Comparison of ENCODE assay signal across 17 mouse cellular contexts in genomic region chr14:54472671-54473070, GRCm38 (mm10). TPM values are rescaled to one million over a fixed set of nuclear protein-coding genes. Genes with fewer than 3 reads are reported as not detected.
DNase-seq lines count a peak whose midpoint lies in the region; ATAC-seq and TF ChIP-seq lines count a peak whose summit lies in the region.
"Had no signal": no experiment of that assay in that cellular context is flagged by ENCODE, and none has a peak within 500 bp of the region (broad histone marks: within the 10 kb centered on the region; RNA-seq: fewer than 3 reads in every experiment).

No protein-coding gene starts in this region.

- no peak for TF ChIP-seq POLR2A in brain, embryonic 14.5 days (IDR thresholded peaks at IDR 0.05; ENCODE audit: borderline replicate concordance, extremely low read depth, insufficient read depth, insufficient read length, poor library complexity, severe bottlenecking)
- TF ChIP-seq POLR2A in limb, embryonic 14.5 days (IDR thresholded peaks at IDR 0.05; ENCODE audit: borderline replicate concordance, extremely low read depth, insufficient read depth, insufficient read length): no peak

- H3K9me3 ChIP-seq in forebrain, postnatal 0 days (ENCODE audit: low read length): no peaks in the 10 kb centered on the region
- H3K9me3 ChIP-seq in forebrain, embryonic 10.5 days: no peaks in the 10 kb centered on the region
- H3K9me3 ChIP-seq in midbrain, embryonic 14.5 days (ENCODE audit: control insufficient read depth, low read length): no peaks in the 10 kb centered on the region
- H3K9me3 ChIP-seq in midbrain, embryonic 10.5 days (replicated peaks): no peaks in the 10 kb centered on the region
- H3K9me3 ChIP-seq in limb, embryonic 14.5 days (ENCODE audit: control insufficient read depth, low read length): 0 out of 2 replicates have a peak, but pooled peaks cover 3% of the 10 kb centered on the region
- H3K9me3 ChIP-seq: liver, embryonic 12.5 days had no signal

- DNase-seq in forebrain, postnatal 0 days: peak; percentile 41
- no peak for DNase-seq in forebrain, embryonic 10.5 days (ENCODE audit: extremely low spot score, low spot score)
- peak; percentile 58 for DNase-seq in midbrain, embryonic 14.5 days
- DNase-seq in midbrain, embryonic 10.5 days (ENCODE audit: low spot score): no peak
- peak; percentile 76 for DNase-seq in brain, embryonic 14.5 days (ENCODE audit: low read depth)
- DNase-seq in limb, embryonic 14.5 days (ENCODE audit: low spot score): peak; percentile 71
- DNase-seq in kidney, adult 8-10 months: no peak
- DNase-seq: adrenal gland, postnatal 25 days; gastrocnemius, postnatal 25 days; heart, postnatal 36 days; lung, postnatal 14 days; thymus, adult 18-20 months had no signal

- ATAC-seq in forebrain, postnatal 0 days: no peak
- ATAC-seq in midbrain, embryonic 14.5 days (ENCODE audit: low FRiP score, low TSS enrichment): no peak
- peak; percentile 66 for ATAC-seq in limb, embryonic 14.5 days (ENCODE audit: low FRiP score, low read depth)
- ATAC-seq: CD4-positive, CD25-positive, alpha-beta regulatory T cell, adult 4 months; liver, embryonic 12.5 days had no signal

- no peak overlapping the region for H3K4me3 ChIP-seq in forebrain, postnatal 0 days (ENCODE audit: low read depth, low read length)
- no peak overlapping the region for H3K4me3 ChIP-seq in forebrain, embryonic 10.5 days
- H3K4me3 ChIP-seq in midbrain, embryonic 14.5 days (replicated peaks; ENCODE audit: low read depth, low read length): no peak overlapping the region
- no peak overlapping the region for H3K4me3 ChIP-seq in midbrain, embryonic 10.5 days
- H3K4me3 ChIP-seq in limb, embryonic 14.5 days (replicated peaks; ENCODE audit: low read length): no peak overlapping the region
- H3K4me3 ChIP-seq: layer of hippocampus, adult 2 months; left cerebral cortex, adult 2 months; liver, embryonic 12.5 days had no signal

- H3K4me2 ChIP-seq in forebrain, postnatal 0 days (ENCODE audit: low read depth): no peak overlapping the region
- H3K4me2 ChIP-seq in midbrain, embryonic 14.5 days (ENCODE audit: low read length): no peak overlapping the region
- H3K4me2 ChIP-seq in limb, embryonic 14.5 days (replicated peaks; ENCODE audit: low read depth, low read length, severe bottlenecking): no peak overlapping the region
- H3K4me2 ChIP-seq: heart, embryonic 11.5 days; liver, embryonic 12.5 days had no signal

- H3K9ac ChIP-seq in forebrain, postnatal 0 days: no peak overlapping the region
- H3K9ac ChIP-seq in midbrain, embryonic 14.5 days (replicated peaks; ENCODE audit: low read length): no peak overlapping the region
- H3K9ac ChIP-seq in limb, embryonic 14.5 days (ENCODE audit: low read depth, low read length, severe bottlenecking): no peak overlapping the region
- H3K9ac ChIP-seq: liver, embryonic 12.5 days had no signal

- H3K27ac ChIP-seq in forebrain, postnatal 0 days (ENCODE audit: low read depth, low read length): no peak overlapping the region
- H3K27ac ChIP-seq in forebrain, embryonic 10.5 days: no peak overlapping the region
- no peak overlapping the region for H3K27ac ChIP-seq in midbrain, embryonic 14.5 days (replicated peaks; ENCODE audit: low read depth, low read length)
- no peak overlapping the region for H3K27ac ChIP-seq in midbrain, embryonic 10.5 days (replicated peaks)
- H3K27ac ChIP-seq in limb, embryonic 14.5 days (replicated peaks; ENCODE audit: low read depth, low read length): no peak overlapping the region
- H3K27ac ChIP-seq: layer of hippocampus, adult 2 months; left cerebral cortex, adult 2 months; liver, embryonic 12.5 days had no signal

- H3K27me3 ChIP-seq in forebrain, postnatal 0 days (ENCODE audit: insufficient read depth, low read length): no peaks in the 10 kb centered on the region
- peaks cover 24% of the 10 kb centered on the region for H3K27me3 ChIP-seq in forebrain, embryonic 10.5 days (ENCODE audit: poor library complexity, severe bottlenecking)
- H3K27me3 ChIP-seq in midbrain, embryonic 14.5 days (ENCODE audit: control insufficient read depth, insufficient read depth, low read length): peaks cover 2% of the 10 kb centered on the region; the same call in 1 of the 2 replicates
- peaks cover 22% of the 10 kb centered on the region for H3K27me3 ChIP-seq in midbrain, embryonic 10.5 days (ENCODE audit: low read depth, poor library complexity, severe bottlenecking)
- H3K27me3 ChIP-seq in limb, embryonic 14.5 days (ENCODE audit: control insufficient read depth, insufficient read depth, low read length): no peaks in the 10 kb centered on the region; the same call in 1 of the 2 replicates

- no peaks in the 10 kb centered on the region for H3K4me1 ChIP-seq in forebrain, postnatal 0 days (ENCODE audit: insufficient read depth)
- H3K4me1 ChIP-seq in forebrain, embryonic 10.5 days: peaks cover 32% of the 10 kb centered on the region
- peaks cover 19% of the 10 kb centered on the region for H3K4me1 ChIP-seq in midbrain, embryonic 14.5 days (ENCODE audit: control insufficient read depth, insufficient read depth, low read length)
- peaks cover 29% of the 10 kb centered on the region for H3K4me1 ChIP-seq in midbrain, embryonic 10.5 days
- H3K4me1 ChIP-seq in limb, embryonic 14.5 days (ENCODE audit: control insufficient read depth, insufficient read depth, low read length): peaks cover 9% of the 10 kb centered on the region

- peaks cover 23% of the 10 kb centered on the region for H3K36me3 ChIP-seq in forebrain, postnatal 0 days (ENCODE audit: insufficient read depth)
- H3K36me3 ChIP-seq in forebrain, embryonic 10.5 days (replicated peaks): peaks cover 35% of the 10 kb centered on the region
- H3K36me3 ChIP-seq in midbrain, embryonic 14.5 days (ENCODE audit: control insufficient read depth, insufficient read depth, low read length): peaks cover 29% of the 10 kb centered on the region
- H3K36me3 ChIP-seq in midbrain, embryonic 10.5 days: peaks cover 31% of the 10 kb centered on the region
- peaks cover 30% of the 10 kb centered on the region for H3K36me3 ChIP-seq in limb, embryonic 14.5 days (ENCODE audit: control insufficient read depth, insufficient read depth, low read length)

- WGBS in forebrain, postnatal 0 days: 37% methylated on average over 5 of the region's 5 CpGs
- 85% methylated on average over 5 of the region's 5 CpGs for WGBS in forebrain, embryonic 10.5 days
- WGBS in midbrain, embryonic 14.5 days: 72% methylated on average over 5 of the region's 5 CpGs
- 85% methylated on average over 5 of the region's 5 CpGs for WGBS in midbrain, embryonic 10.5 days
- 49% methylated on average over 5 of the region's 5 CpGs for WGBS in limb, embryonic 14.5 days

- TF ChIP-seq CTCF in forebrain, postnatal 0 days (IDR thresholded peaks at IDR 0.05; ENCODE audit: low read depth): no peak
- no peak for TF ChIP-seq CTCF in brain, embryonic 14.5 days (IDR thresholded peaks at IDR 0.05; ENCODE audit: borderline replicate concordance, extremely low read depth, insufficient read depth, insufficient read length)

RNA-seq across cellular contexts. Expression of gene Rem2, which starts 3.2 kb away (rescaled TPM):
- 25.5 and 31.0 TPM in 2 replicates for total RNA-seq in forebrain, postnatal 0 days (2014; rRNA removed)
- 22.5 and 28.0 TPM in 2 replicates for polyA plus RNA-seq in forebrain, postnatal 0 days (2015; fragmentation: Nextera tagmentation; extraction: Ambion mirVana)
- 12.5 TPM in 2 replicates for polyA plus RNA-seq in forebrain, embryonic 10.5 days (2016; fragmentation: Nextera tagmentation; extraction: Ambion mirVana)
- polyA plus RNA-seq in midbrain, embryonic 14.5 days (2014; fragmentation: Nextera tagmentation; extraction: Ambion mirVana): 37.2 and 44.6 TPM in 2 replicates
- polyA plus RNA-seq in midbrain, embryonic 10.5 days (2016; fragmentation: Nextera tagmentation; extraction: Ambion mirVana): 18.6 and 29.8 TPM in 2 replicates
- 24.7 and 31.3 TPM in 2 replicates for polyA plus RNA-seq in brain, embryonic 14.5 days (2012; rRNA removed)
- 1.7 TPM in 2 replicates for polyA plus RNA-seq in limb, embryonic 14.5 days (2012; rRNA removed)
- 1.4 and 2.1 TPM in 2 replicates for polyA plus RNA-seq in limb, embryonic 14.5 days (2014; fragmentation: Nextera tagmentation; extraction: Ambion mirVana)
- total RNA-seq: gastrocnemius, postnatal 25 days; heart, postnatal 36 days had no signal

RNA-seq across cellular contexts. Expression of gene Lrp10, which starts 8.7 kb away (rescaled TPM):
- 39.6 and 45.8 TPM in 2 replicates for total RNA-seq in forebrain, postnatal 0 days (2014; rRNA removed)
- 38.0 and 38.5 TPM in 2 replicates for polyA plus RNA-seq in forebrain, postnatal 0 days (2015; fragmentation: Nextera tagmentation; extraction: Ambion mirVana)
- polyA plus RNA-seq in forebrain, embryonic 10.5 days (2016; fragmentation: Nextera tagmentation; extraction: Ambion mirVana): 23.8 and 24.4 TPM in 2 replicates
- 26.1 and 27.5 TPM in 2 replicates for polyA plus RNA-seq in midbrain, embryonic 14.5 days (2014; fragmentation: Nextera tagmentation; extraction: Ambion mirVana)
- polyA plus RNA-seq in midbrain, embryonic 10.5 days (2016; fragmentation: Nextera tagmentation; extraction: Ambion mirVana): 25.1 and 26.0 TPM in 2 replicates
- 39.6 and 41.5 TPM in 2 replicates for polyA plus RNA-seq in brain, embryonic 14.5 days (2012; rRNA removed)
- polyA plus RNA-seq in limb, embryonic 14.5 days (2012; rRNA removed): 45.7 and 55.7 TPM in 2 replicates
- polyA plus RNA-seq in limb, embryonic 14.5 days (2014; fragmentation: Nextera tagmentation; extraction: Ambion mirVana): 40.7 and 40.9 TPM in 2 replicates

RNA-seq across cellular contexts. Expression of gene Mmp14, which starts 41.3 kb away (rescaled TPM):
- total RNA-seq in forebrain, postnatal 0 days (2014; rRNA removed): 29.0 and 40.7 TPM in 2 replicates
- polyA plus RNA-seq in forebrain, postnatal 0 days (2015; fragmentation: Nextera tagmentation; extraction: Ambion mirVana): 32.5 and 39.1 TPM in 2 replicates
- polyA plus RNA-seq in forebrain, embryonic 10.5 days (2016; fragmentation: Nextera tagmentation; extraction: Ambion mirVana): 52.4 and 54.6 TPM in 2 replicates
- 36.2 and 58.5 TPM in 2 replicates for polyA plus RNA-seq in midbrain, embryonic 14.5 days (2014; fragmentation: Nextera tagmentation; extraction: Ambion mirVana)
- 56.0 and 70.5 TPM in 2 replicates for polyA plus RNA-seq in midbrain, embryonic 10.5 days (2016; fragmentation: Nextera tagmentation; extraction: Ambion mirVana)
- 80.4 and 83.8 TPM in 2 replicates for polyA plus RNA-seq in brain, embryonic 14.5 days (2012; rRNA removed)
- 385 and 418 TPM in 2 replicates for polyA plus RNA-seq in limb, embryonic 14.5 days (2012; rRNA removed)
- polyA plus RNA-seq in limb, embryonic 14.5 days (2014; fragmentation: Nextera tagmentation; extraction: Ambion mirVana): 251 and 273 TPM in 2 replicates
- polyA plus RNA-seq: CD4-positive, CD25-positive, alpha-beta regulatory T cell, adult 4 months had no signal

RNA-seq across cellular contexts. Expression of gene Prmt5, which starts 44.7 kb away (rescaled TPM):
- total RNA-seq in forebrain, postnatal 0 days (2014; rRNA removed): 85.4 and 87.1 TPM in 2 replicates
- polyA plus RNA-seq in forebrain, postnatal 0 days (2015; fragmentation: Nextera tagmentation; extraction: Ambion mirVana): 87.0 and 100 TPM in 2 replicates
- polyA plus RNA-seq in forebrain, embryonic 10.5 days (2016; fragmentation: Nextera tagmentation; extraction: Ambion mirVana): 162 and 164 TPM in 2 replicates
- polyA plus RNA-seq in midbrain, embryonic 14.5 days (2014; fragmentation: Nextera tagmentation; extraction: Ambion mirVana): 76.9 and 92.5 TPM in 2 replicates
- 148 and 155 TPM in 2 replicates for polyA plus RNA-seq in midbrain, embryonic 10.5 days (2016; fragmentation: Nextera tagmentation; extraction: Ambion mirVana)
- polyA plus RNA-seq in brain, embryonic 14.5 days (2012; rRNA removed): 88.7 and 95.5 TPM in 2 replicates
- 72.7 and 77.0 TPM in 2 replicates for polyA plus RNA-seq in limb, embryonic 14.5 days (2012; rRNA removed)
- polyA plus RNA-seq in limb, embryonic 14.5 days (2014; fragmentation: Nextera tagmentation; extraction: Ambion mirVana): 68.5 and 74.3 TPM in 2 replicates

RNA-seq across cellular contexts. Expression of gene Mrpl52, which starts 46.0 kb away (rescaled TPM):
- total RNA-seq in forebrain, postnatal 0 days (2014; rRNA removed): 151 and 217 TPM in 2 replicates
- polyA plus RNA-seq in forebrain, postnatal 0 days (2015; fragmentation: Nextera tagmentation; extraction: Ambion mirVana): 277 and 336 TPM in 2 replicates
- polyA plus RNA-seq in forebrain, embryonic 10.5 days (2016; fragmentation: Nextera tagmentation; extraction: Ambion mirVana): 200 and 201 TPM in 2 replicates
- 293 and 337 TPM in 2 replicates for polyA plus RNA-seq in midbrain, embryonic 14.5 days (2014; fragmentation: Nextera tagmentation; extraction: Ambion mirVana)
- 205 and 211 TPM in 2 replicates for polyA plus RNA-seq in midbrain, embryonic 10.5 days (2016; fragmentation: Nextera tagmentation; extraction: Ambion mirVana)
- polyA plus RNA-seq in brain, embryonic 14.5 days (2012; rRNA removed): 186 and 230 TPM in 2 replicates
- 167 and 216 TPM in 2 replicates for polyA plus RNA-seq in limb, embryonic 14.5 days (2012; rRNA removed)
- polyA plus RNA-seq in limb, embryonic 14.5 days (2014; fragmentation: Nextera tagmentation; extraction: Ambion mirVana): 228 and 265 TPM in 2 replicates

Comparison
In these comparisons a context has a peak if more than half of its experiments do, and no peak if none do; other contexts are left out.
1. DNase-seq: peak in forebrain, postnatal 0 days (single experiment), midbrain, embryonic 14.5 days (single experiment), brain, embryonic 14.5 days (single experiment) and limb, embryonic 14.5 days (single experiment); none in forebrain, embryonic 10.5 days (single experiment), midbrain, embryonic 10.5 days (single experiment) and kidney, adult 8-10 months (0 of 2).